Mouse (Mus musculus) midbrain, embryonic 13.5 days (tissue): ENCODE results near the gene Cyp4f18. TPM values are rescaled to one million over a fixed set of nuclear protein-coding genes. Genes with fewer than 3 reads are reported as not detected.
"Not testable (repeated sequence)": the region's sequence is repeated elsewhere in the genome, so short reads cannot be mapped to it uniquely, and the experiment has no call there.

Source experiments
- ATAC-seq: fragments of 200-750 bp; cut with Nextera tagmentation; 2 replicates; pipeline ENCODE4 v1.8.0; 2017; ENCODE audit warnings: mild to moderate bottlenecking, moderate TSS enrichment, moderate library complexity
- H3K27ac ChIP-seq: fragments of 300-500 bp; sonication (generic); 2 replicates; pipeline ENCODE4 v1.5.1; 2015; ENCODE audit warnings: inconsistent platforms, mild to moderate bottlenecking, moderate library complexity
- H3K27me3 ChIP-seq: fragments of 300-500 bp; sonication (generic); 2 replicates; pipeline ENCODE4 v1.6.1; 2015; ENCODE audit warnings: mild to moderate bottlenecking, inconsistent platforms
- H3K36me3 ChIP-seq: fragments of 300-500 bp; sonication (generic); 2 replicates; pipeline ENCODE4 v1.6.1; 2015; ENCODE audit warnings: mild to moderate bottlenecking, inconsistent platforms
- H3K4me1 ChIP-seq: fragments of 300-500 bp; sonication (generic); replicated peaks from 2 replicates; pipeline ENCODE4 v1.6.1; 2015; ENCODE audit warnings: inconsistent platforms
- H3K4me2 ChIP-seq: fragments of 300-500 bp; sonication (generic); replicated peaks from 2 replicates; pipeline ENCODE4 v1.6.1; 2015; ENCODE audit warnings: moderate library complexity, mild to moderate bottlenecking, inconsistent platforms
- H3K4me3 ChIP-seq: fragments of 300-500 bp; sonication (generic); replicated peaks from 2 replicates; pipeline ENCODE4 v1.5.1; 2015; ENCODE audit warnings: mild to moderate bottlenecking, inconsistent platforms
- H3K9ac ChIP-seq: fragments of 300-500 bp; sonication (generic); replicated peaks from 2 replicates; pipeline ENCODE4 v1.6.1; 2015; ENCODE audit warnings: mild to moderate bottlenecking, inconsistent platforms
- H3K9me3 ChIP-seq: fragments of 300-500 bp; sonication (generic); 2 replicates; pipeline ENCODE4 v1.6.1; 2016; ENCODE audit warnings: mild to moderate bottlenecking, inconsistent platforms
- WGBS: fragments of 180-500 bp; shearing (Covaris S2); methylation state at CpG from one replicate; pipeline ENCODE4 v1.1.7; 2015; 5-methylcytosine and 5-hydroxymethylcytosine counted together
- polyA plus RNA-seq: library from polyadenylated mRNA; unstranded; fragments of >200 nt; fragmentation: Nextera tagmentation; extraction: Ambion mirVana; gene quantifications from 2 replicates; pipeline ENCODE4 v1.2.1, GENCODE M21; 2015

Cyp4f18 gene
- polyA plus RNA-seq, 1 experiment from 2014 or later = 0.35 TPM

GRCm38 (mm10) chr8:71968636-71969035 lies 40.8 kb downstream of the Cyp4f18 start:
- Histone ChIP-seq H3K36me3 (peaks cover 56% of the 10 kb centered on the region), H3K27me3 (no peaks in the 10 kb centered on the region), H3K4me3 (no peak overlapping the region), H3K27ac (no peak overlapping the region), H3K9me3 (peaks cover 9% of the 10 kb centered on the region; the same call in 1 of the 2 replicates), H3K4me2 (no peak overlapping the region), H3K9ac (no peak overlapping the region), H3K4me1 (no peaks in the 10 kb centered on the region)
- WGBS = 92% methylated on average over 6 of the region's 6 CpGs
- ATAC-seq = no peak

- H3K4me2 ChIP-seq = no peak overlapping the region
- no peak overlapping the region for H3K4me3 ChIP-seq
- H3K9me3 ChIP-seq = peaks cover 9% of the 10 kb centered on the region; the same call in 1 of the 2 replicates
- WGBS = 97% methylated on average over 6 of the region's 6 CpGs
- no peaks in the 10 kb centered on the region for H3K27me3 ChIP-seq
- H3K9ac ChIP-seq = no peak overlapping the region
- no peaks in the 10 kb centered on the region for H3K4me1 ChIP-seq
- ATAC-seq = no peak
- H3K27ac ChIP-seq = no peak overlapping the region
- H3K36me3 ChIP-seq = peaks cover 56% of the 10 kb centered on the region
These were observed 41.3 kb downstream of the Cyp4f18 start for GRCm38 (mm10) chr8:71968100-71968499.

- H3K36me3 ChIP-seq = peaks cover 56% of the 10 kb centered on the region
- no peaks in the 10 kb centered on the region for H3K27me3 ChIP-seq
- H3K9ac ChIP-seq = no peak overlapping the region
- no peak for ATAC-seq
- H3K4me3 ChIP-seq = no peak overlapping the region
- WGBS = 98% methylated on average over 5 of the region's 5 CpGs
- peaks cover 9% of the 10 kb centered on the region; the same call in 1 of the 2 replicates for H3K9me3 ChIP-seq
- no peaks in the 10 kb centered on the region for H3K4me1 ChIP-seq
- H3K4me2 ChIP-seq = no peak overlapping the region
- H3K27ac ChIP-seq = no peak overlapping the region
These were observed 42.2 kb downstream of the Cyp4f18 start for GRCm38 (mm10) chr8:71967261-71967660.

- Histone ChIP-seq H3K36me3 (peaks cover 64% of the 10 kb centered on the region), H3K4me2 (no peak overlapping the region), H3K4me1 (no peaks in the 10 kb centered on the region), H3K9me3 (peaks cover 9% of the 10 kb centered on the region; the same call in 1 of the 2 replicates), H3K27me3 (no peaks in the 10 kb centered on the region), H3K9ac (no peak overlapping the region), H3K27ac (no peak overlapping the region), H3K4me3 (no peak overlapping the region)
- no peak for ATAC-seq
These were observed 43.0 kb downstream of the Cyp4f18 start for GRCm38 (mm10) chr8:71966411-71966810.

GRCm38 (mm10) chr8:71965166-71965565 lies 44.3 kb downstream of the Cyp4f18 start:
- peaks cover 72% of the 10 kb centered on the region for H3K36me3 ChIP-seq
- ATAC-seq = no peak
- H3K9me3 ChIP-seq = peaks cover 9% of the 10 kb centered on the region; the same call in 1 of the 2 replicates
- no peaks in the 10 kb centered on the region for H3K4me1 ChIP-seq
- H3K27ac ChIP-seq = no peak overlapping the region
- H3K4me2 ChIP-seq = no peak overlapping the region
- no peaks in the 10 kb centered on the region for H3K27me3 ChIP-seq
- WGBS = 94% methylated on average over 2 of the region's 2 CpGs
- no peak overlapping the region for H3K4me3 ChIP-seq
- no peak overlapping the region for H3K9ac ChIP-seq

GRCm38 (mm10) chr8:71964051-71964450 lies 45.4 kb downstream of the Cyp4f18 start:
- H3K9ac ChIP-seq = no peak overlapping the region
- H3K27ac ChIP-seq = no peak overlapping the region
- 92% methylated on average over 3 of the region's 3 CpGs for WGBS
- no peak for ATAC-seq
- H3K27me3 ChIP-seq = no peaks in the 10 kb centered on the region
- H3K9me3 ChIP-seq = peaks cover 9% of the 10 kb centered on the region; the same call in 1 of the 2 replicates
- H3K36me3 ChIP-seq = peaks cover 71% of the 10 kb centered on the region
- no peak overlapping the region for H3K4me3 ChIP-seq
- no peak overlapping the region for H3K4me2 ChIP-seq
- no peaks in the 10 kb centered on the region for H3K4me1 ChIP-seq

GRCm38 (mm10) chr8:71961796-71962195 lies 47.6 kb downstream of the Cyp4f18 start:
- Histone ChIP-seq H3K9me3 (peaks cover 9% of the 10 kb centered on the region; the same call in 1 of the 2 replicates), H3K27me3 (no peaks in the 10 kb centered on the region), H3K4me2 (no peak overlapping the region), H3K4me1 (no peaks in the 10 kb centered on the region), H3K27ac (no peak overlapping the region), H3K4me3 (no peak overlapping the region), H3K36me3 (peaks cover 57% of the 10 kb centered on the region), H3K9ac (no peak overlapping the region)
- ATAC-seq = no peak
- WGBS = 94% methylated on average over 5 of the region's 5 CpGs

- no peaks in the 10 kb centered on the region for H3K27me3 ChIP-seq
- H3K4me1 ChIP-seq = no peaks in the 10 kb centered on the region
- peaks cover 8% of the 10 kb centered on the region; the same call in 1 of the 2 replicates for H3K9me3 ChIP-seq
- H3K27ac ChIP-seq = no peak overlapping the region
- no peak overlapping the region for H3K9ac ChIP-seq
- H3K36me3 ChIP-seq = peaks cover 44% of the 10 kb centered on the region
- no peak overlapping the region for H3K4me3 ChIP-seq
- ATAC-seq = no peak
- no peak overlapping the region for H3K4me2 ChIP-seq
These were observed 48.9 kb downstream of the Cyp4f18 start for GRCm38 (mm10) chr8:71960483-71960882.

- WGBS = 98% methylated on average over 9 of the region's 9 CpGs
- Histone ChIP-seq H3K9ac (no peak overlapping the region), H3K27ac (no peak overlapping the region), H3K9me3 (peaks cover 10% of the 10 kb centered on the region; the same call in 1 of the 2 replicates), H3K4me2 (no peak overlapping the region), H3K4me1 (peaks cover 16% of the 10 kb centered on the region), H3K36me3 (peaks cover 22% of the 10 kb centered on the region), H3K4me3 (no peak overlapping the region), H3K27me3 (no peaks in the 10 kb centered on the region)
- no peak for ATAC-seq
These were observed 54.8 kb downstream of the Cyp4f18 start for GRCm38 (mm10) chr8:71954666-71955065.

- H3K9me3 ChIP-seq = peaks cover 10% of the 10 kb centered on the region; the same call in 1 of the 2 replicates
- not testable (repeated sequence) for ATAC-seq, H3K4me3 ChIP-seq, H3K27ac ChIP-seq, H3K4me2 ChIP-seq, H3K27me3 ChIP-seq, H3K9ac ChIP-seq
- peaks cover 17% of the 10 kb centered on the region for H3K36me3 ChIP-seq
- 96% methylated on average over 16 of the region's 16 CpGs for WGBS
- H3K4me1 ChIP-seq = peaks cover 16% of the 10 kb centered on the region
These were observed 56.3 kb downstream of the Cyp4f18 start for GRCm38 (mm10) chr8:71952961-71953700.

- Histone ChIP-seq H3K36me3 (peaks cover 14% of the 10 kb centered on the region), H3K27ac (no peak overlapping the region), H3K4me1 (peaks cover 16% of the 10 kb centered on the region), H3K9ac (no peak overlapping the region), H3K4me2 (peak overlapping the region; percentile 55), H3K9me3 (peaks cover 10% of the 10 kb centered on the region; the same call in 1 of the 2 replicates), H3K4me3 (no peak overlapping the region), H3K27me3 (no peaks in the 10 kb centered on the region)
- 93% methylated on average over 1 of the region's 1 CpGs for WGBS
- no peak for ATAC-seq
These were observed 56.9 kb downstream of the Cyp4f18 start for GRCm38 (mm10) chr8:71952489-71952888.

- peaks cover 14% of the 10 kb centered on the region for H3K36me3 ChIP-seq
- no peak for ATAC-seq
- peak overlapping the region; percentile 53; the same call in 1 of the 2 replicates for H3K27ac ChIP-seq
- peak overlapping the region; percentile 72 for H3K4me3 ChIP-seq
- peaks cover 10% of the 10 kb centered on the region; the same call in 1 of the 2 replicates for H3K9me3 ChIP-seq
- peak overlapping the region; percentile 55 for H3K4me2 ChIP-seq
- H3K9ac ChIP-seq = peak overlapping the region; percentile 78
- WGBS = 40% methylated on average over 14 of the region's 14 CpGs
- H3K4me1 ChIP-seq = peaks cover 16% of the 10 kb centered on the region
- H3K27me3 ChIP-seq = no peaks in the 10 kb centered on the region
These were observed 57.8 kb downstream of the Cyp4f18 start for GRCm38 (mm10) chr8:71951436-71952161.
